Mouse (Mus musculus): ENCODE results near the gene E130218I03Rik.

- TF ChIP-seq CTCF (IDR thresholded peaks at IDR 0.05; ENCODE audit: borderline replicate concordance, insufficient read depth, low read depth, low read length) (no peak), POLR2A (IDR thresholded peaks at IDR 0.05; ENCODE audit: borderline replicate concordance, insufficient read depth, low read length) (no peak)
These were observed 16.3 kb upstream of the E130218I03Rik start, which contains the start of gene Catsper4 for GRCm38 (mm10) chr4:134227194-134227593.

All from cerebellum, adult 2 months (tissue).